Mouse (Mus musculus) stomach, embryonic 16.5 days (tissue): ENCODE measurements around the gene Cmah. TPM values are rescaled to one million over a fixed set of nuclear protein-coding genes. Genes with fewer than 3 reads are reported as not detected.
A peak's percentile ranks its signal among the peaks of the same experiment; 100 is the strongest.
"Not testable (repeated sequence)": the region's sequence is repeated elsewhere in the genome, so short reads cannot be mapped to it uniquely, and the experiment has no call there.

Experiments
- ATAC-seq: fragments of 200-750 bp; cut with Nextera tagmentation; 2 replicates; pipeline ENCODE4 v1.8.0; 2017; ENCODE audit warnings: moderate number of reproducible peaks, moderate TSS enrichment; ENCODE audit not compliant: insufficient read depth, low FRiP score
- H3K27ac ChIP-seq: fragments of 300-500 bp; sonication (generic); 2 replicates; pipeline ENCODE4 v1.5.1; 2014; ENCODE audit warnings: low read length
- H3K27me3 ChIP-seq: fragments of 300-500 bp; sonication (generic); 2 replicates; pipeline ENCODE4 v1.6.1; 2014; ENCODE audit warnings: low read length, control low read depth, mixed read lengths; ENCODE audit not compliant: control insufficient read depth, insufficient read depth
- H3K36me3 ChIP-seq: fragments of 300-500 bp; sonication (generic); 2 replicates; pipeline ENCODE4 v1.6.1; 2014; ENCODE audit warnings: low read length; ENCODE audit not compliant: control insufficient read depth, insufficient read depth
- H3K4me1 ChIP-seq: fragments of 300-500 bp; sonication (generic); 2 replicates; pipeline ENCODE4 v1.6.1; 2014; ENCODE audit warnings: low read length, control low read depth, mixed read lengths; ENCODE audit not compliant: control insufficient read depth, insufficient read depth
- H3K4me2 ChIP-seq: fragments of 300-500 bp; sonication (generic); 2 replicates; pipeline ENCODE4 v1.6.1; 2014; ENCODE audit warnings: low read depth, low read length, mixed read lengths
- H3K4me3 ChIP-seq: fragments of 300-500 bp; sonication (generic); replicated peaks from 2 replicates; pipeline ENCODE4 v1.5.1; 2014; ENCODE audit warnings: mild to moderate bottlenecking, low read length
- H3K9ac ChIP-seq: fragments of 300-500 bp; sonication (generic); 2 replicates; pipeline ENCODE4 v1.6.1; 2014; ENCODE audit warnings: low read length
- H3K9me3 ChIP-seq: fragments of 300-500 bp; sonication (generic); replicated peaks from 2 replicates; pipeline ENCODE4 v1.6.1; 2016; ENCODE audit warnings: low read length, control low read depth; ENCODE audit not compliant: control insufficient read depth
- WGBS: fragments of 180-500 bp; shearing (Covaris S2); extraction: QIAGEN DNeasy Blood & Tissue Kit; methylation state at CpG from one replicate; pipeline ENCODE4 v1.1.7; 2014; 5-methylcytosine and 5-hydroxymethylcytosine counted together
- polyA plus RNA-seq: library from polyadenylated mRNA; unstranded; fragments of >200 nt; fragmentation: Nextera tagmentation; extraction: Ambion mirVana; gene quantifications from 2 replicates; pipeline ENCODE4 v1.2.1, GENCODE M21; 2015

The Cmah gene
- polyA plus RNA-seq, 1 experiment from 2014 or later: 0.83 TPM

- Histone ChIP-seq H3K36me3 (no peaks in the 10 kb centered on the region), H3K4me1 (no peaks in the 10 kb centered on the region), H3K9me3 (no peaks in the 10 kb centered on the region), H3K27me3 (no peaks in the 10 kb centered on the region), H3K27ac (no peak overlapping the region), H3K4me2 (no peak overlapping the region), H3K4me3 (no peak overlapping the region), H3K9ac (no peak overlapping the region)
- ATAC-seq: no peak
- WGBS: 87% methylated on average over 3 of the region's 3 CpGs
Measured at GRCm38 (mm10) chr13:24397181-24397580, 70.0 kb downstream of the Cmah start.

- no peaks in the 10 kb centered on the region for H3K9me3 ChIP-seq
- no peak overlapping the region for H3K9ac ChIP-seq
- no peak for ATAC-seq
- 70% methylated on average over 3 of the region's 3 CpGs for WGBS
- H3K4me1 ChIP-seq: no peaks in the 10 kb centered on the region
- no peak overlapping the region for H3K4me3 ChIP-seq
- no peaks in the 10 kb centered on the region for H3K36me3 ChIP-seq
- H3K4me2 ChIP-seq: no peak overlapping the region
- no peak overlapping the region for H3K27ac ChIP-seq
- no peaks in the 10 kb centered on the region for H3K27me3 ChIP-seq
Measured at GRCm38 (mm10) chr13:24398488-24398887, 71.3 kb downstream of the Cmah start.

- not testable (repeated sequence) for H3K4me3 ChIP-seq, H3K36me3 ChIP-seq, ATAC-seq, H3K9ac ChIP-seq, H3K27ac ChIP-seq, H3K4me1 ChIP-seq, H3K27me3 ChIP-seq, H3K9me3 ChIP-seq
- H3K4me2 ChIP-seq: peak overlapping the region; percentile 34; the same call in 1 of the 2 replicates
- 20% methylated on average over 11 of the region's 11 CpGs for whole genome bisulfite sequencing
Measured at GRCm38 (mm10) chr13:24401821-24402220, 74.6 kb downstream of the Cmah start.

- Histone ChIP-seq H3K9me3 (no peaks in the 10 kb centered on the region), H3K36me3 (no peaks in the 10 kb centered on the region), H3K9ac (no peak overlapping the region), H3K4me3 (no peak overlapping the region), H3K4me1 (no peaks in the 10 kb centered on the region), H3K27me3 (no peaks in the 10 kb centered on the region), H3K27ac (no peak overlapping the region), H3K4me2 (no peak overlapping the region)
- ATAC-seq: no peak
Measured at GRCm38 (mm10) chr13:24403054-24403453, 75.8 kb downstream of the Cmah start.

GRCm38 (mm10) chr13:24406847-24407246, 79.6 kb downstream of the Cmah start:
- Histone ChIP-seq H3K9me3 (no peaks in the 10 kb centered on the region), H3K36me3 (no peaks in the 10 kb centered on the region), H3K4me3 (no peak overlapping the region), H3K27ac (no peak overlapping the region), H3K9ac (no peak overlapping the region), H3K4me1 (no peaks in the 10 kb centered on the region), H3K4me2 (no peak overlapping the region), H3K27me3 (no peaks in the 10 kb centered on the region)
- no peak for ATAC-seq
- 82% methylated on average over 2 of the region's 2 CpGs for WGBS

GRCm38 (mm10) chr13:24414635-24415206, 87.5 kb downstream of the Cmah start:
- ATAC-seq: no peak
- Histone ChIP-seq H3K4me1 (peaks cover 3% of the 10 kb centered on the region), H3K27ac (no peak overlapping the region), H3K27me3 (no peaks in the 10 kb centered on the region), H3K9ac (no peak overlapping the region), H3K36me3 (no peaks in the 10 kb centered on the region), H3K9me3 (no peaks in the 10 kb centered on the region), H3K4me3 (no peak overlapping the region), H3K4me2 (no peak overlapping the region)
- 64% methylated on average over 4 of the region's 4 CpGs for WGBS

GRCm38 (mm10) chr13:24415506-24416206, 88.5 kb downstream of the Cmah start:
- H3K9ac ChIP-seq: no peak overlapping the region
- H3K36me3 ChIP-seq: no peaks in the 10 kb centered on the region
- H3K27me3 ChIP-seq: no peaks in the 10 kb centered on the region
- H3K27ac ChIP-seq: no peak overlapping the region
- no peak overlapping the region for H3K4me2 ChIP-seq
- H3K4me1 ChIP-seq: peaks cover 3% of the 10 kb centered on the region
- no peak overlapping the region for H3K4me3 ChIP-seq
- WGBS: 64% methylated on average over 13 of the region's 13 CpGs
- no peak for ATAC-seq
- no peaks in the 10 kb centered on the region for H3K9me3 ChIP-seq

GRCm38 (mm10) chr13:24416409-24416808, 89.2 kb downstream of the Cmah start:
- ATAC-seq: no peak
- H3K4me2 ChIP-seq: no peak overlapping the region
- H3K9me3 ChIP-seq: no peaks in the 10 kb centered on the region
- H3K36me3 ChIP-seq: no peaks in the 10 kb centered on the region
- no peaks in the 10 kb centered on the region for H3K27me3 ChIP-seq
- WGBS: 43% methylated on average over 4 of the region's 4 CpGs
- H3K9ac ChIP-seq: no peak overlapping the region
- H3K4me1 ChIP-seq: peaks cover 3% of the 10 kb centered on the region
- H3K27ac ChIP-seq: no peak overlapping the region
- H3K4me3 ChIP-seq: no peak overlapping the region

GRCm38 (mm10) chr13:24418024-24418423, 90.8 kb downstream of the Cmah start:
- no peaks in the 10 kb centered on the region for H3K27me3 ChIP-seq
- H3K9me3 ChIP-seq: no peaks in the 10 kb centered on the region
- WGBS: 48% methylated on average over 1 of the region's 1 CpGs
- no peak overlapping the region for H3K4me3 ChIP-seq
- H3K27ac ChIP-seq: no peak overlapping the region
- H3K9ac ChIP-seq: no peak overlapping the region
- no peak for ATAC-seq
- H3K4me2 ChIP-seq: no peak overlapping the region
- peaks cover 3% of the 10 kb centered on the region for H3K4me1 ChIP-seq
- no peaks in the 10 kb centered on the region for H3K36me3 ChIP-seq
